Mouse (Mus musculus): ENCODE results near the gene Pid1. TPM values are rescaled to one million over a fixed set of nuclear protein-coding genes. Genes with fewer than 3 reads are reported as not detected.

The Pid1 gene
- polyA plus RNA-seq, 1 experiment from 2014 or later, result 47.2 TPM

- H3K4me1 ChIP-seq, result no peaks in the 10 kb centered on the region
- H3K27me3 ChIP-seq, result no peaks in the 10 kb centered on the region
- no peak for ATAC-seq (ENCODE audit: insufficient number of reproducible peaks, low FRiP score, low TSS enrichment, low read depth)
- no peak overlapping the region for H3K4me3 ChIP-seq
- WGBS, result 79% methylated on average over 12 of the region's 12 CpGs
- no peaks in the 10 kb centered on the region for H3K36me3 ChIP-seq
- no peak overlapping the region for H3K9ac ChIP-seq
- no peak overlapping the region for H3K27ac ChIP-seq
- no peaks in the 10 kb centered on the region for H3K9me3 ChIP-seq
- H3K4me2 ChIP-seq, result no peak overlapping the region
Measured at GRCm38 (mm10) chr1:84154725-84155584, 209.0 kb downstream of the Pid1 start.

DNA sequence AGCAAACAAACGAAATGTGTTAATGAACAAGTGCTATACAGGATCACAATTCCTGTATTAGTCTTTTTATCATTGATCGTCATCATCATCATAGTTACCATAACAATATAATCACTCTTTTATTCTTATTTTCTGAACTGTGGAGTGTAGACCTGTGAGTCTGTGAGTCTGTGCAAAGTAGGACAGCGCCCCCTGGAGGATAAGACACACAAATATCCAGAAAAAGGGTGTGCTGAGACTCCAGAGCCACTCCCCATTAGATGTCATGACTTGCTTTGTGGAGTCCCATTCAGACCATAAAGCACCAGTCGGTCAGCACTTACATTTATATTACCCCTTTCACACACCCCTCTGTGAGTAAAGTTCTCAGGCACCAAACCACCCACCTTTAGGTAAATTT lies 210.0 kb downstream of the Pid1 start:
- no peak overlapping the region for H3K27ac ChIP-seq
- no peak overlapping the region for H3K4me3 ChIP-seq
- no peak overlapping the region for H3K4me2 ChIP-seq
- H3K4me1 ChIP-seq, result no peaks in the 10 kb centered on the region
- no peaks in the 10 kb centered on the region for H3K9me3 ChIP-seq
- H3K9ac ChIP-seq, result no peak overlapping the region
- no peak for ATAC-seq (ENCODE audit: insufficient number of reproducible peaks, low FRiP score, low TSS enrichment, low read depth)
- H3K36me3 ChIP-seq, result no peaks in the 10 kb centered on the region
- WGBS, result 54% methylated on average over 4 of the region's 4 CpGs
- H3K27me3 ChIP-seq, result no peaks in the 10 kb centered on the region

DNA sequence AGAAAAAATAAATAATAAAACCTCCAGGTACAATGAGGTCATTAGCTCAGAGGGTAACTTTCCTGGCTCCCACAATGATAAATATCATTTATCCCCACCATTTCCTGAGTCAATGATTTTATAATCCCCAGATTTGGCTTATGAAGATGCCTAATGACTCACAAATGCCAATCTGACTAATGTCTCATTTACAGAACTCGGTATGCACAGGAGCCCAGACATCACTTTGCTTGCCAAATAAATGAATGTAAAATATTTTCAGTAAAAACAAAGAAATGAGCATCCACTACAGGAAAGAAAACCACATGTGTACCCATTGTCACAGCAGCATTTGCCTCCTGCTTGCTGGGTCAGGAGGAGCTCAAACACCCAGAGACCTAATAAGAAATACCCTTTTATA lies 222.4 kb downstream of the Pid1 start:
- H3K9me3 ChIP-seq, result no peaks in the 10 kb centered on the region
- H3K27ac ChIP-seq, result no peak overlapping the region
- H3K27me3 ChIP-seq, result no peaks in the 10 kb centered on the region
- H3K36me3 ChIP-seq, result no peaks in the 10 kb centered on the region
- 54% methylated on average over 1 of the region's 1 CpGs for WGBS
- no peak overlapping the region for H3K4me3 ChIP-seq
- no peak overlapping the region for H3K9ac ChIP-seq
- 0 out of 2 replicates have a peak, but pooled peaks cover 3% of the 10 kb centered on the region for H3K4me1 ChIP-seq
- ATAC-seq (ENCODE audit: insufficient number of reproducible peaks, low FRiP score, low TSS enrichment, low read depth), result no peak
- H3K4me2 ChIP-seq, result no peak overlapping the region

DNA sequence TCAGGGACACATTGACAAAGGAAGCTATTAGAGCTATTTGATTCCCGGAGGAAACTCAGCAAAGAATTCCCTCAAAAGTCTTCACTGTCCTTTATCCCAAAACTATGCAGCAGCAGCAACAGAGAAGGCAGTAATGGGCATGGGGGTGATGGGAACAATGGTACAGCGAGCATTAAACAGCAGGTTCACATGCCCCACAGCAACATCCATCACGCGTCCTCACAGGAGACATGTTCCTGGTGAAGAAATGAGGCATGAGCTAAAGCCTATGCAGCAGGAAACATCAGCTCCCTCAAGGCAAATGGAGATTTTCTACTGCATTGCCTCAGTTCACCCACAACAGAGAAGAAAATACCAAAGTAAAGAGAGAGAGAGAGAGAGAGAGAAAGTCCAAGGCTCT lies 231.5 kb downstream of the Pid1 start:
- 82% methylated on average over 4 of the region's 4 CpGs for WGBS
- Histone ChIP-seq H3K27ac (no peak overlapping the region), H3K27me3 (no peaks in the 10 kb centered on the region), H3K9me3 (no peaks in the 10 kb centered on the region), H3K4me3 (no peak overlapping the region), H3K9ac (no peak overlapping the region), H3K4me1 (no peaks in the 10 kb centered on the region), H3K4me2 (no peak overlapping the region), H3K36me3 (no peaks in the 10 kb centered on the region)
- no peak for ATAC-seq (ENCODE audit: insufficient number of reproducible peaks, low FRiP score, low TSS enrichment, low read depth)

- 78% methylated on average over 1 of the region's 1 CpGs for WGBS
- Histone ChIP-seq H3K4me1 (no peaks in the 10 kb centered on the region), H3K27me3 (no peaks in the 10 kb centered on the region), H3K27ac (no peak overlapping the region), H3K4me2 (no peak overlapping the region), H3K36me3 (no peaks in the 10 kb centered on the region), H3K9me3 (no peaks in the 10 kb centered on the region), H3K4me3 (no peak overlapping the region), H3K9ac (no peak overlapping the region)
- ATAC-seq (ENCODE audit: insufficient number of reproducible peaks, low FRiP score, low TSS enrichment, low read depth), result no peak
Measured at GRCm38 (mm10) chr1:84131799-84132198, 232.2 kb downstream of the Pid1 start.

DNA sequence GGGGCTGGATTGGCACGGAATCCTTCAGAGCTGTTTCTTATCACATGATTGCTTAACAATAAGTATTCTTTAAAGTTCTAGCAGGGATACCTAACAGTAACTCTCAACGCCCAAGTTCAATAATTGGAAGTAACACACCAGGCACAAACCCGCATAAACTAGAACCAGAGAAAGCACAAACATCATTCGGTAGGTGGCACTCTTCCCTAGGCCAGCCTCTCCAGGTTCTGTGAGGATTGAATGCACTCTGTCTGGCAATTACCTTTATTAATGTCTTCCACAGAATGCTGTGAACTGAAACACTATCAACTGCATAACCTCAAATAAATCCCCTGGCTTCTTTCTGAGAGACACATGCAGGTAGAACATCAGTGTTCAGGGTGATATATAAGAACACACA lies 235.5 kb downstream of the Pid1 start:
- H3K4me2 ChIP-seq, result no peak overlapping the region
- no peak overlapping the region for H3K27ac ChIP-seq
- no peaks in the 10 kb centered on the region for H3K4me1 ChIP-seq
- WGBS, result 67% methylated on average over 4 of the region's 4 CpGs
- no peak overlapping the region for H3K9ac ChIP-seq
- no peak for ATAC-seq (ENCODE audit: insufficient number of reproducible peaks, low FRiP score, low TSS enrichment, low read depth)
- no peak overlapping the region for H3K4me3 ChIP-seq
- no peaks in the 10 kb centered on the region for H3K27me3 ChIP-seq
- no peaks in the 10 kb centered on the region for H3K9me3 ChIP-seq
- H3K36me3 ChIP-seq, result no peaks in the 10 kb centered on the region

GRCm38 (mm10) chr1:84119306-84119705 lies 244.7 kb downstream of the Pid1 start:
- H3K36me3 ChIP-seq, result no peaks in the 10 kb centered on the region
- WGBS, result 85% methylated on average over 2 of the region's 2 CpGs

GRCm38 (mm10) chr1:84106756-84107155 lies 257.2 kb downstream of the Pid1 start:
- no peaks in the 10 kb centered on the region for H3K4me1 ChIP-seq
- H3K4me2 ChIP-seq, result no peak overlapping the region
- H3K9me3 ChIP-seq, result no peaks in the 10 kb centered on the region
- no peak overlapping the region for H3K9ac ChIP-seq
- H3K4me3 ChIP-seq, result no peak overlapping the region
- WGBS, result 89% methylated on average over 4 of the region's 4 CpGs
- H3K27me3 ChIP-seq, result no peaks in the 10 kb centered on the region
- no peak overlapping the region for H3K27ac ChIP-seq
- ATAC-seq (ENCODE audit: insufficient number of reproducible peaks, low FRiP score, low TSS enrichment, low read depth), result no peak
- H3K36me3 ChIP-seq, result no peaks in the 10 kb centered on the region

More at GRCm38 (mm10) chr1:84119306-84119705, 244.7 kb downstream of the Pid1 start:
- Histone ChIP-seq H3K9ac (no peak overlapping the region), H3K4me1 (no peaks in the 10 kb centered on the region), H3K9me3 (no peaks in the 10 kb centered on the region), H3K27me3 (no peaks in the 10 kb centered on the region), H3K27ac (no peak overlapping the region), H3K4me3 (no peak overlapping the region), H3K4me2 (no peak overlapping the region)
- ATAC-seq (ENCODE audit: insufficient number of reproducible peaks, low FRiP score, low TSS enrichment, low read depth), result no peak

GRCm38 (mm10) chr1:84102052-84102451 lies 261.9 kb downstream of the Pid1 start:
- no peak for ATAC-seq (ENCODE audit: insufficient number of reproducible peaks, low FRiP score, low TSS enrichment, low read depth)
- no peak overlapping the region for H3K4me2 ChIP-seq
- WGBS, result 79% methylated on average over 2 of the region's 2 CpGs
- no peak overlapping the region for H3K27ac ChIP-seq
- no peak overlapping the region for H3K4me3 ChIP-seq
- peaks cover 7% of the 10 kb centered on the region for H3K4me1 ChIP-seq
- no peaks in the 10 kb centered on the region for H3K9me3 ChIP-seq
- no peaks in the 10 kb centered on the region for H3K36me3 ChIP-seq
- H3K9ac ChIP-seq, result no peak overlapping the region
- H3K27me3 ChIP-seq, result no peaks in the 10 kb centered on the region

GRCm38 (mm10) chr1:84097398-84097797 lies 266.6 kb downstream of the Pid1 start:
- no peaks in the 10 kb centered on the region for H3K27me3 ChIP-seq
- ATAC-seq (ENCODE audit: insufficient number of reproducible peaks, low FRiP score, low TSS enrichment, low read depth), result no peak
- no peaks in the 10 kb centered on the region for H3K9me3 ChIP-seq
- H3K4me2 ChIP-seq, result no peak overlapping the region
- H3K4me1 ChIP-seq, result peaks cover 7% of the 10 kb centered on the region
- no peaks in the 10 kb centered on the region for H3K36me3 ChIP-seq
- H3K9ac ChIP-seq, result no peak overlapping the region
- no peak overlapping the region for H3K4me3 ChIP-seq
- H3K27ac ChIP-seq, result no peak overlapping the region

GRCm38 (mm10) chr1:84093291-84093690 lies 270.7 kb downstream of the Pid1 start:
- no peak for ATAC-seq (ENCODE audit: insufficient number of reproducible peaks, low FRiP score, low TSS enrichment, low read depth)
- Histone ChIP-seq H3K4me1 (peaks cover 11% of the 10 kb centered on the region), H3K36me3 (no peaks in the 10 kb centered on the region), H3K9me3 (no peaks in the 10 kb centered on the region), H3K9ac (no peak overlapping the region), H3K27me3 (no peaks in the 10 kb centered on the region), H3K27ac (no peak overlapping the region), H3K4me2 (no peak overlapping the region), H3K4me3 (no peak overlapping the region)
- WGBS, result 71% methylated on average over 2 of the region's 2 CpGs

DNA sequence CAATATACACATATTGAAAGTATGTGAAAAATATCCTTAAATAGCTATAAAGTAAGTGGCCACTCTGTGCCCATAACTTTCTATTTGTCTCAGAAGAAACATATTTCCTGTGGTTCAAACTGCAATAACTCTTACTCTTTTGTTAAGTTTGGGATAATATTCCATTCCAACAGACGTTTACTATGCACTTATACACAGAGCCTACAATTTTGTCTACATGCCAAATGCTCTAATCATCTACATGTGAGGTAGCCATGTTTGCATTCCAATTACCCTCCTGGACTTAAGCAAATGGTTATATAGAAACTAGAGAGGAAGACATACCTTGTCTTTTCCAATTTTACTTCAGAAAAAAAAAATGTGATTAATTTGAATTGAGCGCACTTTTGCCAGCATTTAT lies 274.3 kb downstream of the Pid1 start:
- no peak for ATAC-seq (ENCODE audit: insufficient number of reproducible peaks, low FRiP score, low TSS enrichment, low read depth)
- Histone ChIP-seq H3K4me3 (no peak overlapping the region), H3K9me3 (no peaks in the 10 kb centered on the region), H3K4me2 (no peak overlapping the region), H3K27me3 (no peaks in the 10 kb centered on the region), H3K36me3 (no peaks in the 10 kb centered on the region), H3K9ac (no peak overlapping the region), H3K27ac (no peak overlapping the region), H3K4me1 (peaks cover 4% of the 10 kb centered on the region; the same call in 1 of the 2 replicates)
- 50% methylated on average over 2 of the region's 2 CpGs for WGBS

All from limb, embryonic 15.5 days (tissue).